16 mouse cellular contexts compared by ENCODE assay signal in the genomic region with DNA sequence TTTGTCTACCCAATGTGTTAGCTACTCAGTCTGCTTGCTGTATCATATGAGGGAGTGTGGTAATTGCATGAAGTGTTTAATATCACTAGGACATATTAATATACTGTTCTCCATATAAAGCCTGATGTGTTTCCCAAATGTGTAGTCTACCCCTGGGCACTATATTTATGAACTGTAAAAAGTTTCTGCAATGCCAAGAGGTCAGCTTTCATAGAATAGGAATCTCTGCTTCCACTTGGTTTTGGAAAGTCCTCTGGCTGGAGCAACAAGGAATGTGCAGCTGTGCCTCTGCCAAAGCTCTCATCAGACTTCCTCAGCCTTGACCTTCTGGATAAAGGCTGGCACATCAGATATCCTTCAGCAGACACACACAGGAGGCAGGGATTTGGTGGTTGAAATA.
DNase-seq lines count a peak whose midpoint lies in the region; ATAC-seq and TF ChIP-seq lines count a peak whose summit lies in the region.
"Had no signal": no experiment of that assay in that cellular context is flagged by ENCODE, and none has a peak within 500 bp of the region (broad histone marks: within the 10 kb centered on the region; RNA-seq: fewer than 3 reads in every experiment).

No protein-coding gene starts in this region.

- H3K4me2 ChIP-seq in hindbrain, embryonic 12.5 days (replicated peaks) = no peak overlapping the region
- no peak overlapping the region for H3K4me2 ChIP-seq in hindbrain, postnatal 0 days (ENCODE audit: low read depth, low read length)
- H3K4me2 ChIP-seq in limb, embryonic 15.5 days = no peak overlapping the region
- no peak overlapping the region for H3K4me2 ChIP-seq in midbrain, postnatal 0 days (ENCODE audit: low read depth, low read length, poor library complexity, severe bottlenecking)
- H3K4me2 ChIP-seq: embryonic facial prominence, embryonic 13.5 days; forebrain, embryonic 13.5 days; liver, embryonic 11.5 days; midbrain, embryonic 15.5 days had no signal

- no peak overlapping the region for H3K4me3 ChIP-seq in hindbrain, embryonic 12.5 days
- H3K4me3 ChIP-seq in hindbrain, postnatal 0 days (ENCODE audit: low read length) = no peak overlapping the region
- H3K4me3 ChIP-seq in limb, embryonic 15.5 days = no peak overlapping the region
- H3K4me3 ChIP-seq in midbrain, postnatal 0 days (ENCODE audit: low read depth, low read length) = no peak overlapping the region
- H3K4me3 ChIP-seq: embryonic facial prominence, embryonic 13.5 days; forebrain, embryonic 13.5 days; midbrain, embryonic 15.5 days had no signal

- no peaks in the 10 kb centered on the region for H3K36me3 ChIP-seq in hindbrain, embryonic 12.5 days
- no peaks in the 10 kb centered on the region for H3K36me3 ChIP-seq in hindbrain, postnatal 0 days (ENCODE audit: insufficient read depth, low read length)
- no peaks in the 10 kb centered on the region for H3K36me3 ChIP-seq in limb, embryonic 15.5 days
- H3K36me3 ChIP-seq in midbrain, postnatal 0 days (ENCODE audit: insufficient read depth, low read length) = no peaks in the 10 kb centered on the region
- H3K36me3 ChIP-seq: embryonic facial prominence, embryonic 13.5 days; G1E; midbrain, embryonic 15.5 days had no signal

- no peak for TF ChIP-seq CTCF in hindbrain, postnatal 0 days (IDR thresholded peaks at IDR 0.05; ENCODE audit: low read depth)
- no peak for TF ChIP-seq CTCF in midbrain, postnatal 0 days (IDR thresholded peaks at IDR 0.05)

- DNase-seq in hindbrain, postnatal 0 days (ENCODE audit: low spot score) = no peak
- peak; percentile 47 for DNase-seq in adrenal gland, adult 8-10 months
- DNase-seq in adrenal gland, postnatal 25 days = peak; percentile 8
- DNase-seq in layer of hippocampus, postnatal 14 days (ENCODE audit: low spot score in 2 of 2) = no peak
- no peak for DNase-seq in midbrain, postnatal 0 days (ENCODE audit: low spot score)
- DNase-seq: heart, postnatal 10 days; right cerebral cortex, postnatal 14 days; thymus, adult 18-20 months had no signal

- 0 out of 2 replicates have a peak overlapping the region, but pooled peaks have one; percentile 18 for H3K27ac ChIP-seq in hindbrain, embryonic 12.5 days
- H3K27ac ChIP-seq in hindbrain, postnatal 0 days = no peak overlapping the region; the same call in 1 of the 2 replicates
- H3K27ac ChIP-seq in limb, embryonic 15.5 days = peak overlapping the region; percentile 71
- no peak overlapping the region for H3K27ac ChIP-seq in midbrain, postnatal 0 days (ENCODE audit: low read depth, low read length)
- H3K27ac ChIP-seq: embryonic facial prominence, embryonic 13.5 days; forebrain, embryonic 13.5 days; midbrain, embryonic 15.5 days had no signal

- H3K4me1 ChIP-seq in hindbrain, embryonic 12.5 days = peaks cover 11% of the 10 kb centered on the region
- no peaks in the 10 kb centered on the region for H3K4me1 ChIP-seq in hindbrain, postnatal 0 days (ENCODE audit: insufficient read depth, low read length)
- peaks cover 8% of the 10 kb centered on the region; the same call in 1 of the 2 replicates for H3K4me1 ChIP-seq in limb, embryonic 15.5 days
- no peaks in the 10 kb centered on the region for H3K4me1 ChIP-seq in midbrain, postnatal 0 days (ENCODE audit: insufficient read depth, low read length)
- H3K4me1 ChIP-seq: embryonic facial prominence, embryonic 13.5 days had no signal

- no peaks in the 10 kb centered on the region for H3K27me3 ChIP-seq in hindbrain, embryonic 12.5 days
- H3K27me3 ChIP-seq in hindbrain, postnatal 0 days (ENCODE audit: insufficient read depth, low read length) = no peaks in the 10 kb centered on the region
- H3K27me3 ChIP-seq in limb, embryonic 15.5 days = no peaks in the 10 kb centered on the region
- no peaks in the 10 kb centered on the region for H3K27me3 ChIP-seq in midbrain, postnatal 0 days (ENCODE audit: insufficient read depth, low read length)
- H3K27me3 ChIP-seq: embryonic facial prominence, embryonic 13.5 days; forebrain, embryonic 13.5 days; midbrain, embryonic 15.5 days had no signal

- ATAC-seq in hindbrain, embryonic 12.5 days (ENCODE audit: low FRiP score) = no peak
- ATAC-seq in hindbrain, postnatal 0 days = no peak
- peak; percentile 80 for ATAC-seq in limb, embryonic 15.5 days (ENCODE audit: insufficient number of reproducible peaks, low FRiP score, low TSS enrichment, low read depth)
- ATAC-seq in midbrain, postnatal 0 days (ENCODE audit: low FRiP score) = no peak
- ATAC-seq: inflammation-experienced regulatory T-cells, adult 6 months; midbrain, embryonic 15.5 days had no signal

- H3K9me3 ChIP-seq in hindbrain, embryonic 12.5 days (replicated peaks) = no peaks in the 10 kb centered on the region
- no peaks in the 10 kb centered on the region for H3K9me3 ChIP-seq in hindbrain, postnatal 0 days (ENCODE audit: low read length)
- H3K9me3 ChIP-seq in limb, embryonic 15.5 days = no peaks in the 10 kb centered on the region
- H3K9me3 ChIP-seq in midbrain, postnatal 0 days (ENCODE audit: low read length) = no peaks in the 10 kb centered on the region
- H3K9me3 ChIP-seq: embryonic facial prominence, embryonic 13.5 days; forebrain, embryonic 13.5 days; G1E; midbrain, embryonic 15.5 days had no signal

- no peak overlapping the region for H3K9ac ChIP-seq in hindbrain, embryonic 12.5 days
- H3K9ac ChIP-seq in hindbrain, postnatal 0 days (replicated peaks; ENCODE audit: low read length) = no peak overlapping the region
- H3K9ac ChIP-seq in limb, embryonic 15.5 days = no peak overlapping the region
- no peak overlapping the region for H3K9ac ChIP-seq in midbrain, postnatal 0 days (replicated peaks; ENCODE audit: low read length, poor library complexity, severe bottlenecking)
- H3K9ac ChIP-seq: embryonic facial prominence, embryonic 13.5 days; forebrain, embryonic 13.5 days; midbrain, embryonic 15.5 days had no signal

Comparison
In these comparisons a context has a peak if more than half of its experiments do, and no peak if none do; other contexts are left out.
1. H3K27ac ChIP-seq: peak in hindbrain, embryonic 12.5 days (single experiment) and limb, embryonic 15.5 days (single experiment); none in hindbrain, postnatal 0 days (single experiment) and midbrain, postnatal 0 days (single experiment).
2. DNase-seq: peak in adrenal gland, adult 8-10 months (single experiment) and adrenal gland, postnatal 25 days (single experiment); none in hindbrain, postnatal 0 days (single experiment), layer of hippocampus, postnatal 14 days (0 of 2) and midbrain, postnatal 0 days (single experiment).